Mouse (Mus musculus): ENCODE measurements around the gene Pex26. TPM values are rescaled to one million over a fixed set of nuclear protein-coding genes. Genes with fewer than 3 reads are reported as not detected.

Gene Pex26
- 5.3 and 6.0 TPM in 2 replicates for polyA plus RNA-seq (2011; ENCODE audit: insufficient read length, low read depth, missing spikeins)

DNA sequence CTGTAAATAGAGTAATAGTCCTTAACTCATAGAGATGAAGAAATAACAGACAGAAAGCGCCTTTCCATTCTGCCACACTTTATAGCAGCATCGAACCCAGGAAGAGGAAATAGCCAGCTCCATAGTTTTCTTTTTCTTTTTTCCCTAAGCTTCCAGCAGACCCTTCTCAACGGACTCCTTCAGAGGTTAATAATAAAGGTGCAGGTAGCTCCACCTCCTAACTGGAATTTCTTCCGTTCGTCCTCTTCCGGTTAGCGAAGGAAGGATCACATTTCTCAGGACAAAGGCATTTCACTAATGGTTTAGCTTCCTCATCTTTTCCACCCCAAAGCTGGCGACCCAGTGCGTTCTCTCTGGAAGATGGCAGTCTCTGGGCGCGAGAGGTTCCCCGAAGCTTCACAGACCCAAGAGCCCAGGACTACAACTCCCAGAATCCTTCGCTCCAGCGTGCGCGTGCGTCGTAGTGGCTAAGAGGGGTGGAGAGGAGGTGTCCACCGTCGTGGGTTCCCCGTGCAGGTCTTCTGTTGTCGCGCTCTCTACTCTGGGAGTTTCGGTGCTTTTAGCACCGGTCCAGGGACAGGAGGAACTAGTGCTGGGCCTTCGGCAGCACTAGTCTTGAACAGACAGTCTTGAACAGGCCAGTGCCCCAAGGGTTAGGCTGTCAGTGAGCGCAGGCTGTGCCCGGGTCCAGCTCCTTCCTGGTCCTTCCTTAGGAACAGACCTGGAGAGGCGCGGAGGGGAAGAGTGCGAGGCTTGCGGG is at the start of gene Pex26:
Gene Pex26 (plus strand): TSS at position 254 of the 760 bp plus-strand sequence.
- Histone ChIP-seq H3K4me1 (ENCODE audit: control insufficient read depth, insufficient read depth, low read length) (no peaks in the 10 kb centered on the region), H3K4me3 (ENCODE audit: insufficient read depth, low read length) (peak within 1 kb of the TSS; percentile 61), H3K27ac (ENCODE audit: insufficient read depth, low read length) (peak within 1 kb of the TSS; percentile 49; the same call in 1 of the 2 replicates)
- TF ChIP-seq POLR2A (IDR thresholded peaks at IDR 0.05; ENCODE audit: low read depth, low read length) (peak; percentile 71), CTCF (IDR thresholded peaks at IDR 0.05; ENCODE audit: borderline replicate concordance, insufficient read depth, low read length) (no peak)

DNA sequence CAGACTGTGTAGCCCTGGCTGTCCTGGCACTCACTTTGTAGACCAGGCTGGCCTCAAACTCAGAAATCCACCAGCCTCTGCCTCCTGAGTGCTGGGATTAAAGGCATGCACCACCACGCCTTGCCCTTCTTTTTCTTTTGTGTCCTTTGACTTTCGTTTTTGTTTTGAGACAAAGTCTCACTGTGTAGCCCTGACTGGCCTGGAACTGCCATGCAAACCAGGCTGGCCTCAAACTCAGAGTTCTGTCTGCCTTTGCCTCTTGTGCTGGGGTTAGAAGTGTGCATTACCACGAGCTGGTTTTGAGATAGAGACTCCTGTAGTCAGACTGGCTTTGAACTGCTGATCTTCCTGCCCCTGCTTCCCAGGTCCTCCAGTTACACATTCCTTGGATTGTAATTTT is 49.2 kb upstream of the Pex26 start:
- no peak overlapping the region for H3K27ac ChIP-seq (ENCODE audit: insufficient read depth, low read length)
- TF ChIP-seq POLR2A (IDR thresholded peaks at IDR 0.05; ENCODE audit: low read depth, low read length) (no peak), CTCF (IDR thresholded peaks at IDR 0.05; ENCODE audit: borderline replicate concordance, insufficient read depth, low read length) (no peak)
- no peak overlapping the region for H3K4me3 ChIP-seq (ENCODE audit: insufficient read depth, low read length)
- H3K4me1 ChIP-seq (ENCODE audit: control insufficient read depth, insufficient read depth, low read length): no peaks in the 10 kb centered on the region; the same call in 1 of the 2 replicates

DNA sequence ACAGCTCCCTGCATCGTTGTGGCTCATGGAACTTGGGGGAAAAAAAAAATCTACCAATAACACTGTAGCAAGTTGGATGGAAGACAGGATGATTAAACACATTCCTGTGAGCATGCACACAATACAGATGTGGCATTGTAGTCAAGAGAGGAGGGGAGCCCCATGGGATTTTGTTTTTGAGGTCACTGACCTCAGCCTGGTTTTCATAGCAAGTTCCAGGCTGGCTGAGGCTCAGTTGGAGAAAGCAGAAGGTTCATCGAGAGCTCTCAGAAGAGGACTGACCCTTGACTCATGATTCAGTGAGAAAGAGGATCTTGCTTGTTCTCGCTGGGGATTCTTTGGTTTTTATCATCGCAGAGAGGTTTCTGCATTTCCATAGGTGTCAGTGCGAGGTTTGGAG is 48.6 kb upstream of the Pex26 start:
- no peaks in the 10 kb centered on the region; the same call in 1 of the 2 replicates for H3K4me1 ChIP-seq (ENCODE audit: control insufficient read depth, insufficient read depth, low read length)
- no peak overlapping the region for H3K27ac ChIP-seq (ENCODE audit: insufficient read depth, low read length)
- H3K4me3 ChIP-seq (ENCODE audit: insufficient read depth, low read length): no peak overlapping the region
- TF ChIP-seq POLR2A (IDR thresholded peaks at IDR 0.05; ENCODE audit: low read depth, low read length) (no peak), CTCF (IDR thresholded peaks at IDR 0.05; ENCODE audit: borderline replicate concordance, insufficient read depth, low read length) (no peak)

DNA sequence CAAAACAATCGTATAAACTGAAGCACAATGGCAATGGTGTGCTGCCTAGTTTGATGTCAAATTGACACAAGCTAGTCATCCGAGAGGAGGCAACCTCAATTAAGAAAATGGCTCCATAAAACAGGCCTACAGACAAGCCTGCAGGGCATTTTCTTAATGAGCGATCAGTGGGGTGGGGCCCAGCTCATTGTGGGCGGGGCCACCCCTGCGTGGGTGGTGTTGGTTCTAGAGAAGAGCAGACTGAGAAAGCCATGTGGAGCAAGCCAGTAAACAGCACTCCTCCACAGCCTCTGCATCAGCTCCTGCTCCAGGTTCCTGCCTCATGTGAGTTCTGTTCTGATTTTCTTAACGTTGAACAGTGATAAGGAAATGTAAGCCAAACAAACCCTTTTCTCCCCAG is 46.2 kb upstream of the Pex26 start:
- Histone ChIP-seq H3K27ac (ENCODE audit: insufficient read depth, low read length) (no peak overlapping the region), H3K4me3 (ENCODE audit: insufficient read depth, low read length) (no peak overlapping the region), H3K4me1 (ENCODE audit: control insufficient read depth, insufficient read depth, low read length) (no peaks in the 10 kb centered on the region)
- TF ChIP-seq POLR2A (IDR thresholded peaks at IDR 0.05; ENCODE audit: low read depth, low read length) (no peak), CTCF (IDR thresholded peaks at IDR 0.05; ENCODE audit: borderline replicate concordance, insufficient read depth, low read length) (no peak)

DNA sequence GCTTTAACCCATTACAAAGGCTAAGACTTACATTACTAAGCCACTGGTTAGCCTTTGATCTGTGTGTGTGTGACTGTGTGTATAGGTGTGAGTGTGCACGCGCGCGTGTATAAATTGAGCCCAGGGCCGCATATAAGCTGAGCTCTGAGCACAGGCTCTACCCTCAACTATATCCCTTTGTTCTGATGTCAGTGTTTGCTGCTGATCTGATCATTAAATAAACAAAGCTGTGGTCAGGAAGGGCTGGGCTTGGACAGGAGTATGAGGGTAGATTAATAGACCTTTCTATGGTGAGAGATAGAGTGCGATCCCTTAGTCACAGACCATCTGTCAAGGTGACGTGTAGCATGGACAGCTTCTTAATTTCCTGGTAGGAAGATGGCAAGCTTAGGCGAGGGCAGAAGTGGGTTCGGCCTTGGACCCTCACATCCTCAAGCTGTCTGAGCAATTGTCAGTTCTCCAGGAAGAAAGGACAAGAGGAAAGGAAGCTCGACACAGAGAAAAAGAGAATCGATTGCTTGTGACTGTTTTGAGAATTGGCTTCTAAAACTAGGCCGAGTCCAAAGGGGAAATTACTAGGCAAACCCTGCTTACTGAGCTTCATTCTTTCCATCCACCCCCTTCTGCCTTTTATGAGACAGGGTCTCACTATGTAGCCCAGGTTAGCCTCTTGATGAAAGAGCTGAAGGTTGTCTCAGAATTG is 45.0 kb upstream of the Pex26 start:
- no peaks in the 10 kb centered on the region for H3K4me1 ChIP-seq (ENCODE audit: control insufficient read depth, insufficient read depth, low read length)
- H3K4me3 ChIP-seq (ENCODE audit: insufficient read depth, low read length): no peak overlapping the region
- no peak overlapping the region for H3K27ac ChIP-seq (ENCODE audit: insufficient read depth, low read length)
- TF ChIP-seq CTCF (IDR thresholded peaks at IDR 0.05; ENCODE audit: borderline replicate concordance, insufficient read depth, low read length) (no peak), POLR2A (IDR thresholded peaks at IDR 0.05; ENCODE audit: low read depth, low read length) (no peak)

DNA sequence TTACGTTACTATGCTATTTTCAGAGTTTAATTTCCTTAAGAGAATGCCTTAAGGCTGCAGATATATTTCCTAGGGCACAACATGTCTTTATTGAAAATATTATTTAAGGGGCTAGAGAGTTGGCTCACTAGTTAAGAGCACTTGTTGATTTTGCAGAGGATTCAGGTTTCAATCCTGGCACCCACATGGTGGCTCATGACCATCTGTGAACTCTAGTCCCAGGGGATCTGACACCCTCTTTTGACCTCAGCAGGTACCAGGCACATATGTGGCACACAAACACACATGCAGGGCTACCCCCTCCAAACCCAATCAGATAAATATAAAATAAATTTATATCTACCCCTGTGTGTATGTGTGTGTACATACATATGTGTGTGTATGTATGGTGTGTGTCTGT is 44.2 kb upstream of the Pex26 start:
- Histone ChIP-seq H3K4me3 (ENCODE audit: insufficient read depth, low read length) (no peak overlapping the region), H3K27ac (ENCODE audit: insufficient read depth, low read length) (no peak overlapping the region), H3K4me1 (ENCODE audit: control insufficient read depth, insufficient read depth, low read length) (no peaks in the 10 kb centered on the region)
- TF ChIP-seq POLR2A (IDR thresholded peaks at IDR 0.05; ENCODE audit: low read depth, low read length) (no peak), CTCF (IDR thresholded peaks at IDR 0.05; ENCODE audit: borderline replicate concordance, insufficient read depth, low read length) (no peak)

DNA sequence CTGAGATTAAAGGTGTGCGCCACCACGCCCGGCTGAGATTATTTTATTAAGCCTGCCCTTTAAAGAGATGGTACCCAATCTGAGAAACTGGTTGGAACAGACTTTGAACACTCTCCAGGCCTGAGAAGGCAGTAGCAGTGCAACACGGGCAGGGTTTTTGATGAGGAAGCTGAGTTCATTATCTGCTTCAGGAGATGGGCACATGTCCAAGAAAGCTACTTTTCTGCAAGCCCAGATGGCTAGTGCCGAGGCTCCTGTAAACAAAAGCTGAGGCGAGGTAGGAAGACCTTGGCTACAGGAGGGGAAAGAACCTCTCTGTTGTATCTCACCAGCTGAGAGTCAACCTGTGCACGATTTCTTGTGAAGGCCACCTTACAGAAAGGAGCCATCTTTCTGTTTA is 41.2 kb upstream of the Pex26 start:
- Histone ChIP-seq H3K4me1 (ENCODE audit: control insufficient read depth, insufficient read depth, low read length) (peaks cover 5% of the 10 kb centered on the region; the same call in 1 of the 2 replicates), H3K4me3 (ENCODE audit: insufficient read depth, low read length) (no peak overlapping the region), H3K27ac (ENCODE audit: insufficient read depth, low read length) (no peak overlapping the region)
- TF ChIP-seq CTCF (IDR thresholded peaks at IDR 0.05; ENCODE audit: borderline replicate concordance, insufficient read depth, low read length) (no peak), POLR2A (IDR thresholded peaks at IDR 0.05; ENCODE audit: low read depth, low read length) (no peak)

DNA sequence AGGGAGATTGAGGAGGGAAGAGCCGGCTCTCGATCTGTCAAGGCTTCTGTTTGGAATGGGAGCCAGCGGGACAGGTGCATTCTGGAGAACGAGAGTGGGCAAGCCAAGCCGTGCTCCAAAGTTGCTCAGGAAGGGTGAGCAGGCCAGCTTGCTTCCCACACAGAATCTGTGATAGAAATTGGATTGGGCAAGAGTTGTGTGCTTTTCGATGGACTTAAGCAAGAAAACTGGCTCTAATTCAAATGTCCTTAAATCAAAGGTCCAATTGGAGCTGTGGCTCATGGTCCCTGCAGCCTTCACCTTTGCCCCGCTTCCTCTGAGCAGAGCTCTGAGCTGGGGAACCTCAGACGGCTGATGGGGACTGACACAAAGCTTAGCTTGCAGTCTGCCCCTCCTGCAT is 40.0 kb upstream of the Pex26 start:
- TF ChIP-seq POLR2A (IDR thresholded peaks at IDR 0.05; ENCODE audit: low read depth, low read length): no peak
- no peak for TF ChIP-seq CTCF (IDR thresholded peaks at IDR 0.05; ENCODE audit: borderline replicate concordance, insufficient read depth, low read length)
- Histone ChIP-seq H3K4me3 (ENCODE audit: insufficient read depth, low read length) (no peak overlapping the region), H3K4me1 (ENCODE audit: control insufficient read depth, insufficient read depth, low read length) (peaks cover 8% of the 10 kb centered on the region), H3K27ac (ENCODE audit: insufficient read depth, low read length) (no peak overlapping the region)

DNA sequence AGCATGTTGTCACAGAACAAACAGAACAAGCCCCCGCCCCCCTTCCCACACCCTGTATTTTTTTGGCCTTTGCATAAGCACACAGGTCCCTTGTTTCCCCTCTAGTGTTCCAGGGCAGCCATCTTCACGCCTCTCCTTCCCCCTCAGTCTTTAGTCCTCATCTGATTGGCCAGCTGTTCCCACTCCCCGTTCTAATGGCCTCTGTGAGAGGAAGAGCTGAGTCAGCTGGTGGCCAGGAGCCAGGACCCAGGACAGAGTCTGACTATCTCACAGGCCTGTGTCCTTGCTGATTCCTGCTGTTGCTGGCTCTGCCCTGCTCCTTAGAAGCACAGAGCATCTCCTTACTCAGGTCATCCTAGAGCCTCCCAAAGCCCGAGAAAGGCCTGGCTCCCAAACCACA is 39.4 kb upstream of the Pex26 start:
- H3K27ac ChIP-seq (ENCODE audit: insufficient read depth, low read length): no peak overlapping the region

More for the DNA sequence above, 39.4 kb upstream of the Pex26 start:
- H3K4me1 ChIP-seq (ENCODE audit: control insufficient read depth, insufficient read depth, low read length): peaks cover 8% of the 10 kb centered on the region
- TF ChIP-seq CTCF (IDR thresholded peaks at IDR 0.05; ENCODE audit: borderline replicate concordance, insufficient read depth, low read length) (no peak), POLR2A (IDR thresholded peaks at IDR 0.05; ENCODE audit: low read depth, low read length) (no peak)
- no peak overlapping the region for H3K4me3 ChIP-seq (ENCODE audit: insufficient read depth, low read length)

All from embryonic fibroblast, embryonic 13.5 days (primary cell).